22 mouse cellular contexts compared by ENCODE assay signal in the genomic region with DNA sequence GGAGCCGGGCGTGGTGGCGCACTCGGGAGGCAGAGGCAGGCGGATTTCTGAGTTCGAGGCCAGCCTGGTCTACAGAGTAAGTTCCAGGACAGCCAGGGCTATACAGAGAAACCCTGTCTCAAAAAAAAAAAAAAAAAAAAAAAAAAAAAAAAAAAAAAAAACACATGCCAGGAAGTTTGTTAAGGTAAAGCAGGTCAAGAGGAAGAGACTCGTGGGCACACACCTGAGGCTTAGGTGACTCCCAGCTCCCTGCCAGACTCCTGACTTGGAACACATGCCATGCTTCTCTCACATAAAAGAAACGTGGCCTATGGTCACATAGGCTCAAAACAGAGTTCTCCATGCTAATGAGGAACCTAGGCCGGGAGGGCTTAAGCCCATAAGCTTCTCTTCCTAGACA. TPM values are rescaled to one million over a fixed set of nuclear protein-coding genes. Genes with fewer than 3 reads are reported as not detected.
A peak's percentile ranks its signal among the peaks of the same experiment; 100 is the strongest.
DNase-seq lines count a peak whose midpoint lies in the region; ATAC-seq and TF ChIP-seq lines count a peak whose summit lies in the region.
"Not testable (repeated sequence)": the region's sequence is repeated elsewhere in the genome, so short reads cannot be mapped to it uniquely, and the experiment has no call there.
"Had no signal": no experiment of that assay in that cellular context is flagged by ENCODE, and none has a peak within 500 bp of the region (broad histone marks: within the 10 kb centered on the region; RNA-seq: fewer than 3 reads in every experiment).

No protein-coding gene starts in this region.

- H3K79me2 ChIP-seq in MEL (ENCODE audit: control insufficient read depth, insufficient read depth, low read length, poor library complexity), result not testable (repeated sequence)

- H3K4me2 ChIP-seq in liver, embryonic 15.5 days; liver, postnatal 0 days (ENCODE audit: low read depth, low read length): not testable (repeated sequence)

- not testable (repeated sequence) for TF ChIP-seq RAD21 in MEL (IDR thresholded peaks at IDR 0.05; ENCODE audit: low read depth, low read length)

- H3K4me3 ChIP-seq in ES-E14 (ENCODE audit: insufficient read depth in 1 of 2, low read depth in 1 of 2, low read length in 2 of 2, poor library complexity in 1 of 2, severe bottlenecking in 1 of 2); MEL (ENCODE audit: control insufficient read depth in 1 of 2, insufficient read depth in 1 of 2, low read depth in 2 of 2, low read length in 2 of 2); liver, embryonic 15.5 days (replicated peaks); liver, postnatal 0 days (ENCODE audit: low read depth, low read length); thymus, adult 2 months (ENCODE audit: control insufficient read depth, insufficient read depth, low read length): not testable (repeated sequence)

- H3K9ac ChIP-seq in ES-E14 (ENCODE audit: insufficient read depth, low read depth, low read length, poor library complexity, severe bottlenecking); MEL (ENCODE audit: control insufficient read depth, low read depth, low read length, poor library complexity, severe bottlenecking); liver, embryonic 15.5 days; liver, postnatal 0 days (replicated peaks): not testable (repeated sequence)

- not testable (repeated sequence) for H3K4me1 ChIP-seq in ES-E14 (ENCODE audit: control insufficient read depth in 2 of 2, insufficient read depth in 2 of 2, low read length in 2 of 2, poor library complexity in 1 of 2); MEL (ENCODE audit: control insufficient read depth in 1 of 2, insufficient read depth in 2 of 2, low read length in 2 of 2); liver, embryonic 15.5 days (replicated peaks)
- H3K4me1 ChIP-seq in liver, postnatal 0 days (ENCODE audit: insufficient read depth), result peaks cover 10% of the 10 kb centered on the region
- peaks cover 17% of the 10 kb centered on the region for H3K4me1 ChIP-seq in thymus, adult 2 months (replicated peaks; ENCODE audit: control insufficient read depth, insufficient read depth, low read length)

- H3K9me3 ChIP-seq in ES-E14 (ENCODE audit: control insufficient read depth, insufficient read depth, low read depth, low read length); MEL (replicated peaks; ENCODE audit: insufficient read depth, low read length); liver, embryonic 15.5 days (replicated peaks); liver, postnatal 0 days (ENCODE audit: low read length): not testable (repeated sequence)

- H3K27me3 ChIP-seq in MEL (ENCODE audit: control insufficient read depth in 1 of 2, insufficient read depth in 2 of 2, low read length in 2 of 2); liver, embryonic 15.5 days; liver, postnatal 0 days (ENCODE audit: insufficient read depth, low read length); thymus, adult 2 months (ENCODE audit: control insufficient read depth, insufficient read depth, low read length): not testable (repeated sequence)

- WGBS in liver, embryonic 15.5 days (ENCODE audit: insufficient replicate concordance), result 60% methylated on average over 9 of the region's 9 CpGs
- WGBS in liver, postnatal 0 days (ENCODE audit: insufficient replicate concordance), result 69% methylated on average over 9 of the region's 9 CpGs
- 79% methylated on average over 9 of the region's 9 CpGs for WGBS in thymus, adult 2 months

- TF ChIP-seq POLR2A in MEL (IDR thresholded peaks at IDR 0.05; ENCODE audit: control insufficient read depth in 1 of 2, insufficient read depth in 1 of 2, low read depth in 1 of 2, low read length in 2 of 2, poor library complexity in 1 of 2); thymus, adult 2 months (IDR thresholded peaks at IDR 0.05; ENCODE audit: control insufficient read depth, extremely low read depth, insufficient read depth, low read length, poor library complexity): not testable (repeated sequence)

- not testable (repeated sequence) for H3K27ac ChIP-seq in ES-E14 (ENCODE audit: insufficient read depth, low read depth, low read length, poor library complexity, severe bottlenecking); MEL (ENCODE audit: control insufficient read depth, low read depth, low read length)
- H3K27ac ChIP-seq in liver, embryonic 15.5 days (replicated peaks), result peak overlapping the region; percentile 38; the same call in 1 of the 2 replicates
- peak overlapping the region; percentile 44; the same call in 1 of the 2 replicates for H3K27ac ChIP-seq in liver, postnatal 0 days (ENCODE audit: low read depth)
- H3K27ac ChIP-seq in thymus, adult 2 months (ENCODE audit: control insufficient read depth, insufficient read depth, low read length), result 0 out of 2 replicates have a peak overlapping the region, but pooled peaks have one; percentile 13

- in situ Hi-C loops in ES-E14 (cut with MboI; ENCODE audit: low sequenced_read_pairs in 2 of 2, unreplicated experiment in 2 of 2), result not testable (repeated sequence)

- not testable (repeated sequence) for H3K36me3 ChIP-seq in ES-E14 (ENCODE audit: control insufficient read depth, insufficient read depth, low read length, poor library complexity, severe bottlenecking); MEL (ENCODE audit: control insufficient read depth in 1 of 2, insufficient read depth in 2 of 2, low read length in 2 of 2); liver, embryonic 15.5 days (replicated peaks); liver, postnatal 0 days (replicated peaks; ENCODE audit: insufficient read depth, low read length); thymus, adult 2 months (ENCODE audit: control insufficient read depth, insufficient read depth, low read length)

- not testable (repeated sequence) for ATAC-seq in liver, embryonic 15.5 days (ENCODE audit: insufficient read depth); liver, postnatal 0 days

- DNase-seq in ES-E14 (ENCODE audit: low read depth, low spot score); MEL (ENCODE audit: low read depth, low spot score); liver, postnatal 0 days; thymus, adult 2 months: not testable (repeated sequence)
- peak; percentile 27 for DNase-seq in heart, adult 11 months
- peak; percentile 1 for DNase-seq in kidney, adult 18-20 months
- peak; percentile 8 for DNase-seq in testis, postnatal 10 days (ENCODE audit: low spot score)

- TF ChIP-seq CTCF in MEL (IDR thresholded peaks at IDR 0.05 in 2 of 3, conservative IDR thresholded peaks at IDR 0.05 in 1 of 3; ENCODE audit: control insufficient read depth in 1 of 3, insufficient read depth in 1 of 3, low read depth in 2 of 3, low read length in 3 of 3, poor library complexity in 1 of 3, severe bottlenecking in 1 of 3); liver, postnatal 0 days (IDR thresholded peaks at IDR 0.05; ENCODE audit: low read depth); thymus, adult 2 months (IDR thresholded peaks at IDR 0.05; ENCODE audit: borderline replicate concordance, control insufficient read depth, extremely low read depth, insufficient read depth, low read length, poor library complexity): not testable (repeated sequence)

- TF ChIP-seq EP300 in MEL (IDR thresholded peaks at IDR 0.05; ENCODE audit: low read depth in 1 of 2, low read length in 2 of 2); liver, postnatal 0 days (IDR thresholded peaks at IDR 0.05; ENCODE audit: low read depth): not testable (repeated sequence)

RNA-seq across cellular contexts. Expression of gene Igll1, which starts 7.7 kb away (rescaled TPM):
- total RNA-seq in ES-E14 (2012; rRNA removed), result 1.5 and 2.4 TPM in 2 replicates
- total RNA-seq in MEL (2012; rRNA removed), result not detected in 2 replicates
- polyA plus RNA-seq in MEL (2012; ENCODE audit: insufficient read depth in 1 of 2, insufficient read length in 2 of 2, low read depth in 1 of 2, low replicate concordance in 2 of 2, missing spikeins in 1 of 2), result not detected
- 10.3 and 13.9 TPM in 2 replicates for polyA plus RNA-seq in liver, embryonic 15.5 days (2015; fragmentation: Nextera tagmentation; extraction: Ambion mirVana)
- 18.2 and 18.9 TPM in 2 replicates for polyA plus RNA-seq in liver, postnatal 0 days (2015; fragmentation: Nextera tagmentation; extraction: Ambion mirVana)
- polyA plus RNA-seq in thymus, adult 2 months (2012; rRNA removed), result 0.61 and 0.93 TPM in 2 replicates
- total RNA-seq: adrenal gland, adult 18-20 months; adrenal gland, adult 2 months; adrenal gland, adult 8-10 months; adrenal gland, postnatal 25 days; adrenal gland, postnatal 36 days; adrenal gland, postnatal 4 days; CH12.LX had no signal
- polyA plus RNA-seq: adrenal gland, adult 2 months; brain, embryonic 14.5 days; C2C12; CD4-positive, CD25-positive, alpha-beta regulatory T cell, adult 4 months; cerebellum, adult 2 months; G1E; Patski had no signal

RNA-seq across cellular contexts. Expression of gene Top3b, which starts 14.5 kb away (rescaled TPM):
- total RNA-seq in ES-E14 (2012; rRNA removed) (140 and 194 TPM in 2 replicates), MEL (2012; rRNA removed) (49.9 and 50.5 TPM in 2 replicates)
- polyA plus RNA-seq in MEL (2012; ENCODE audit: insufficient read depth in 1 of 2, insufficient read length in 2 of 2, low read depth in 1 of 2, low replicate concordance in 2 of 2, missing spikeins in 1 of 2), result 10 to 100 TPM in 1 of 2 experiments, not detected in 1; 93.2 TPM
- polyA plus RNA-seq in liver, embryonic 15.5 days (2015; fragmentation: Nextera tagmentation; extraction: Ambion mirVana), result 20.3 and 24.5 TPM in 2 replicates
- 17.1 and 17.8 TPM in 2 replicates for polyA plus RNA-seq in liver, postnatal 0 days (2015; fragmentation: Nextera tagmentation; extraction: Ambion mirVana)
- polyA plus RNA-seq in thymus, adult 2 months (2012; rRNA removed), result 101 and 104 TPM in 2 replicates

RNA-seq across cellular contexts. Expression of gene Vpreb1, which starts 14.6 kb away (rescaled TPM):
- total RNA-seq in ES-E14 (2012; rRNA removed) (4.0 and 7.0 TPM in 2 replicates), MEL (2012; rRNA removed) (not detected in 2 replicates)
- polyA plus RNA-seq in MEL (2012; ENCODE audit: insufficient read depth in 1 of 2, insufficient read length in 2 of 2, low read depth in 1 of 2, low replicate concordance in 2 of 2, missing spikeins in 1 of 2), result under 1 TPM in 1 of 2 experiments, not detected in 1; 0.33 TPM
- 6.4 and 8.6 TPM in 2 replicates for polyA plus RNA-seq in liver, embryonic 15.5 days (2015; fragmentation: Nextera tagmentation; extraction: Ambion mirVana)
- polyA plus RNA-seq in liver, postnatal 0 days (2015; fragmentation: Nextera tagmentation; extraction: Ambion mirVana), result 13.6 and 14.9 TPM in 2 replicates
- 24.8 and 43.5 TPM in 2 replicates for polyA plus RNA-seq in thymus, adult 2 months (2012; rRNA removed)
- total RNA-seq: adrenal gland, postnatal 14 days had no signal
- polyA plus RNA-seq: cerebellum, adult 2 months had no signal

RNA-seq across cellular contexts. Expression of gene Spag6l, which starts 26.8 kb away (rescaled TPM):
- total RNA-seq in ES-E14 (2012; rRNA removed), result 0.49 and 1.0 TPM in 2 replicates
- not detected in 2 replicates for total RNA-seq in MEL (2012; rRNA removed)
- polyA plus RNA-seq in MEL (2012; ENCODE audit: insufficient read depth in 1 of 2, insufficient read length in 2 of 2, low read depth in 1 of 2, low replicate concordance in 2 of 2, missing spikeins in 1 of 2), result not detected
- not detected in 2 replicates for polyA plus RNA-seq in liver, embryonic 15.5 days (2015; fragmentation: Nextera tagmentation; extraction: Ambion mirVana)
- 0.05 and 0.15 TPM in 2 replicates for polyA plus RNA-seq in liver, postnatal 0 days (2015; fragmentation: Nextera tagmentation; extraction: Ambion mirVana)
- 0.24 and 0.44 TPM in 2 replicates for polyA plus RNA-seq in thymus, adult 2 months (2012; rRNA removed)
- total RNA-seq: CH12.LX had no signal
- polyA plus RNA-seq: adrenal gland, adult 2 months; C2C12; CD4-positive, CD25-positive, alpha-beta regulatory T cell, adult 4 months; G1E had no signal

RNA-seq across cellular contexts. Expression of gene Ppm1f, which starts 40.2 kb away (rescaled TPM):
- 32.8 and 38.2 TPM in 2 replicates for total RNA-seq in ES-E14 (2012; rRNA removed)
- total RNA-seq in MEL (2012; rRNA removed), result 28.6 and 30.6 TPM in 2 replicates
- polyA plus RNA-seq in MEL (2012; ENCODE audit: insufficient read depth in 1 of 2, insufficient read length in 2 of 2, low read depth in 1 of 2, low replicate concordance in 2 of 2, missing spikeins in 1 of 2), result 10 to 100 TPM in 1 of 2 experiments, not detected in 1; 28.3 TPM
- 6.9 and 7.3 TPM in 2 replicates for polyA plus RNA-seq in liver, embryonic 15.5 days (2015; fragmentation: Nextera tagmentation; extraction: Ambion mirVana)
- polyA plus RNA-seq in liver, postnatal 0 days (2015; fragmentation: Nextera tagmentation; extraction: Ambion mirVana), result 3.3 and 4.5 TPM in 2 replicates
- 24.7 and 26.0 TPM in 2 replicates for polyA plus RNA-seq in thymus, adult 2 months (2012; rRNA removed)
